Mouse (Mus musculus) B cell, adult 2 months (primary cell): ENCODE measurements around the gene Prkar1b.

ENCODE experiments used
- DNase-seq, 2 experiments: peaks; one replicate each; pipeline ENCODE4 v3.0.0; 2022

The Prkar1b gene

DNA sequence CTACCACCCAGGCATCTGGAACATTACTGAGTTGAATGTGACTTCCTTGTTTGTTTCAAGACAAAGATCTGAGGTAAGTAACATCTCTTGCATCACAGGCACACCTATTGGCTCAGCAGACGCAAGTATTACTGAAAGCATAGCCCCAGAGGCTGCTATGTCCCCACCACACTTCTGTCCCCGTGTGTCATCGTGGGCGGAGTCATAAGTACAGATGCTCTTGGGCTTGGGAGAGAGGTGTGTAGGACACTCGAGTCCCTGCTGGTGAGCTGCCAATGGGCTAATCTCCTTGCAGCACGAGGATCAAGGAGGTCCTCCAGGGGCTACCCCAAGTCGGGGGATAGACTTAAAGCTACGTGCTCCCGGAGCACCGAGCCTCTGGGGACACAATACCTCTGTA, 96.6 kb downstream of the Prkar1b start:
- DNase-seq = no peak

DNA sequence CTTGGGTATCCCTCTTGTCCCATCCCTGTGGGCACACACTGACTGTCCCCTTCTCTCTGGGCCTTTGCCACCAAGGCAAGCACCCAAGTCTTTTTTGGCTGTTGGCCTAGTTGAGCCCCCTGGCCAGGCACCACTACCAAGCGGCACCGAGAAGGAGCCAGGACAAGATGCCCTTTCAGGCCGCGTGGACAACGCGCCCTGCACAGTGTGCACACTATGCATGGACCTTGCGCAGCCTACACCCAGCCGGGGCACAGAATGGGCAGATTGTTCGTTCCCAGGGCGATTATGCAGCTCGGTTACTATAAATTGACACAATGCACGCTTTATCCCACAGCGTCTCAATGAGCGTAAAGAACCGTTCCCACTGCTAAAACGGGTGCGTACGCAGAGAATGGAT, 98.5 kb downstream of the Prkar1b start:
- DNase-seq = no peak

DNA sequence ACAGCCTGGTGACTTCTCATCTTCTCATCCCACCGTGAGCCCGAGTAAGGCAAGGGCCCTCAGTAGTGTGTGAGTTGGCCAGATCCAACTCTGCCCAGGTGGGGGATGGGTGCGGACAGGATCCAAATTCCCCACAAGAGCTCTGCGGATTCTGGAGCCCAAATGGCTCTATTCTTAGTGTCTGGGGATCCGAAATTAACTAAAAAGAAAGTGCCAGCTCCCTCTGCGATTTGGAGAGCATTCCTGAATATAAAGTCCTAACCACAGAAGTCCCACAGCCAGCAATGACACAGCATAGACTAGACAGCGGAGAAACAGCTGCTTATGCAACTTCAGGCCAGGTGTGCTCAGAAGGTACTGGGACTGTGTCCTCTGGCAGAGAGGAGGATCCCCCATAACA, 100.4 kb downstream of the Prkar1b start:
- no peak for DNase-seq

- DNase-seq = no peak
These were observed 102.6 kb downstream of the Prkar1b start for GRCm38 (mm10) chr5:139047171-139047570.

DNA sequence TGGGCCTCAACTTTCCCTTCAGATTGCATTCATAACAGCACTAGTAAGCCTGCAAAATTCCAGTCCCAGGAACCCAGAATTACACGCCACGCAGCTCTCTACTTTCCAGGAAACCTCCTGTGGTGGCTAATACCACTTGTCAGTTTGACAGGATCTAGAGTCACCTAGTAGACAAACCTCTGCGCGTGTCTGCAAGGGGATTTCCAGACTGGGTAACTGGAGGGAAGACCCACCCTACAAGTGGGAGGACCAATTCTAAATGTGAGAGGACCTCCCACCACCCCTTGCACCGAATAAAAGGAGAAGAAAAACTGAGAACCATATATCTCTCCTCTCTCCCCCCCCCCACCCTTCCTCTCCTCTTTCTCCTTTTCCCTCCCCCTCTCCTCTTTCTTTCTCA, 103.2 kb downstream of the Prkar1b start:
- no peak for DNase-seq

DNA sequence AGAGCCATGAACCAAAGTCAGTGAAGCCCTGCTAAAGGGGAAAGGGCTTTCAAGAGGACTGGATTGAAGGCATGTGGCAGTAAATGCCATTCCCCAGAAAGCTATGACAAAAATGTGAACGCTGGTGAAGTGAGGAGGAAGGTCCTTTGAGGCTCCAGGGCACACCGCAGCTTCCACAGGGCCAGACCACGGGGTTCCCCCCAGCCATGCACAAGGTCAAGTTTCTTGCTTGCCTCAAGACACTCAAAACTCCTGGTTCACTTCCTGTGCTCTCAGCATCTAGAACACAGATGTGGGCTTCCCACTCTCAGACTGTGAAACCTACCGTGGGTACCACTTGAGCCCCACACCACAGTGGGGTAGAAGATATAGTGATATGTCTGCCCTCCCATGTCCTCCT, 106.3 kb downstream of the Prkar1b start:
- no peak for DNase-seq

- DNase-seq = no peak
These were observed 107.5 kb downstream of the Prkar1b start for GRCm38 (mm10) chr5:139042299-139042698.

GRCm38 (mm10) chr5:139035171-139035570, 114.6 kb downstream of the Prkar1b start:
- DNase-seq = no peak

- no peak for DNase-seq
These were observed 115.1 kb downstream of the Prkar1b start for GRCm38 (mm10) chr5:139034746-139035145.

DNA sequence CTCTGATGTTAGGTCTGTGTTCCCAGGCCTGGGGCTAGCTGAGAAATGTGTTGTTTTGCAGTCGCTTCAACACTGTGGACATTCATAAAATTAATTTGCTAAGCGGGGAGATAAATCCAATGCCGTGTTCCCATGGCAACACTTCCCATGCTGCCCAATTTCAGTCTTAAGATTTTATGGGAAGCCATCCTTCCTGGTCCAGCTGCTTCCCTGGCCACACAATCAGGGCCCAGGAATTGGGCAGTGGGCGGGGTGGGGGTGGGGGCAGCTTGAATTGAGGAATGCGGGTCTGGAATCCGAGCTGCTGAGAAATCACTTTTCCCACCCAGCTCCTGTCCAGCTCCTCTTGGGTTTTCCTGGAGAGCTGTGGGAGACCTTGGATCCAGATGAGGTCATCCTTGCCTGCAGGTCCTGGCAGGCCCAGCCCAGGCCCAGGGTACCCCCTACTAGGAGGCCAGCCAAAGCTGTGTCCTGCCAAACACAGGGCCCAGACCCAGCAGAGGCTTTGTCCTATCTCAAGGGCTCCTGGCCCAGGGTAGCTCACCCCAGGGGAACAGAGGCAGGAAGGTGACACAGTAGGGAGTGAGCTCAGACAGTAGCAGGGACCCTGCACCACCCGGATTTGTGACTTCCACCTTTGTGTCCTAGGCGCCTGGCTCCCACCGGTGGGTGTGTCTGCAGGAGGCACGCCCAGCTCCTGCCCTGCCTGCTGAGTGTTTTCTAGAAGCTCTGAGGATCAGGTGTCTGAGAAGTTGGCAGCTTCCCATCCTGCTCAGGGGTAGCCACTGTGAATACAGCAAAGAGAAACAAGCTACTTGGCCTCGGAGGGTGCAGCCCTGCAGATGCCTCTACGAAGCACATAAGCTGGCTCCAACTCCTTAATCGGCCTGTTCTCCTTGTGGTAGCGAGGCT, 116.1 kb downstream of the Prkar1b start:
- no peak for DNase-seq

- DNase-seq = no peak
These were observed 122.2 kb downstream of the Prkar1b start for GRCm38 (mm10) chr5:139027603-139028002.

DNA sequence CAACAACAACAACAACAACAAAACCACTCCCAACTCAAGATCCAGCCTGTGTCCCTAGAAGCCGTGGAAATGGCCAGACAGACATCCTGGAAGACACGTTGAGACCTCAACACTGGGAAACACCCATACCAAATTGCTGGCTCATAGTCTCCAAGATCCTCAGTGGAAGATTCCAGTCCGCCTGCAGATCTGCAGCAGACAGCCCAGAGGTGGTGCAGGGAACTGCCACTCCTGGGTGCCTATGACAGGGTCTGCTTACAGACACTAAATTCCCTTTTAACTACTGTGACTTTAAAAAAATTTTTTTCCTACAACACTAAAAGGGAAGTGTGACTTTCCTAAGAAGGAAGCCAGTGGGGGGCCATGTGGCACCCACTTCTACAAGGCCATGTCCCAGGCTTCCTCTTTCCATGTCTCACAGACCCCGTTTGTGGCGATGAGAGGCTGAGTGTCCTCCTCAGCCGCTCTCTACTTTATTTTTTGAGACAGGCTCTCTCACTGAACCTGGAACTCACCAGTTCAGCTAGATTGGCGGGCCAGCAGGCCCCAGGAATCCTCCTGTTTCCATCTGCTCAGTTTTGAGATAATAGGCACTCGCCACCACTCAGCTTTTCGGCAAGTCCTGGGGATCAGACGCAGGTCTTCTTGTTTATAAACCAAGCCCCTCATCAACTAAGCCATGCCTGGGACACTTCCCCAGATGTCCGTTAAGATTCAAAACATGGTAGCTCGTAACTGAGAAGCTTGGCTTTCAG, 125.3 kb downstream of the Prkar1b start:
- DNase-seq = no peak

DNA sequence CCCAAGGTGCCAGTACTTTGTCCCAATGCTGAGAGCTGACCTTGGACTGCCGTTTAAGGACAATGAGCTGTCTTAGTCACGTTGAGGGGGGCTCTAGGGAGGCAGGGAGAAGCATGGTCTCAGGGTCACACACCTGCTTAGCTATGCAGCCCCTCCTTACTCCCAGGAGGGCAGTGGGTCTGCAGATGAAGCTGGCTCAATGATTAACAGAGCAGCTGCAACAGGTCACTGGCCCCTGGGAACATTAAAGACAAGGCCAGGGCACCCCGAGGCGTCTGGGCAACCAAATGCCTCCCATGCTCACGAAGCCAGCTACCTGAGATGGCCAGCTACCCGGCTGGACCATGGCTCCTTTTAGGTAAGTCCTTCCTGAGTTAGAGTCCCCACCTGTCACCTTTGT, 129.2 kb downstream of the Prkar1b start:
- no peak for DNase-seq

DNA sequence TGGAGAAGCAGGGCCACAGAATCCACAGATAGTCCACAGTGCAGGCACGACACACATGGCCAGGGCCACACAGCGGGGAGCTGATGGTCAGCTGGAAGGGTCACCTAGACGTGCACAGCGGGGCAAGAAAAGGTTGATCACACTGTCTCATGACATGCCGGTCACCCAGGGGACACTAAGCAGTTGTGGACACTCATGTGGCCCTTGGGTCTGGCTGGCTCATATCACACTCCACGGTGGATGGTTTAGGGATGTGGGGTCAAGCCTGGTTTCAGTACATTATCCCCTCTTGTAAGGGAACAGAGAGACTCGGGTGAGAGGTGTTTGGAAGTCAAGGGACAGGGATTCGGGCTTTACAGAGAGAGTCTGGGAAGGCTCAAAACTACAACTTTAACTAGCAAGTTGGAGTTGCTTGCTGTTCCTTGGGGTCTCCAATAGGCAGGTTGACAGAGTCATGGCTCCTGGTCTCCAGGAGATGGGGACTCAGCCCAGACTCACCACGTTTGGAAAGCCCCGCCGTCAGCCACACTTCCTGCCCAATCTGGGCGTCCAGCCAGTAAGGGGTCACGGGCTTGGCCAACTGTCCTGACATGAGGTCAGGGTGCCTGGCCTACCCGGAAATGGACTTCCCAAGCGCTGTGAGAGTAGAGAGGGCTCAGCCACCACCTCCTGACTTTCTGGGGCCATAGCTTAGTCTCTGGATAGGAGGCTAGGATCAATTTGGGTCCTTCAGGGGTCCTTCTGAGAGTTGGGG, 132.3 kb downstream of the Prkar1b start:
- no peak for DNase-seq

GRCm38 (mm10) chr5:139015097-139015496, 134.7 kb downstream of the Prkar1b start:
- no peak for DNase-seq

DNA sequence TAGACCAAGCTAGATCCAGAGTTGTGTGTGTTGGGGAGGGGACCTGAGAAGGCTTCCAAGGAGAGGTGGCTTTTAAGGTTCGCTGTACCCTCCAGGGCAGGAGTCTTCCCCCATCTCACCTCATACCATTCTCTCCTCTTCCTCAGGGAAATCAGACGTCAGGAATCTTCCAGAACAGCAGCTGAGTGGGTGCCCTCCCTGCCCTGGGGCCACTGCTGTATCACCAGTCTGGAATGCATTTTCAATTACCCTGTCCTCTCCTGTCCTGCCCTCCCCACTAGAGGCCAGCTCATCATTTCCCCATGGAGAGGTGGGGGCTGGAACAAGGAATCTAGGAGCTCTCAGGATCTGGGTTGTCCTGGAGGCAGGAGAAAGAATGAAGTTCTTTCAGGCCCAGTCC, 139.2 kb downstream of the Prkar1b start:
- no peak for DNase-seq

DNA sequence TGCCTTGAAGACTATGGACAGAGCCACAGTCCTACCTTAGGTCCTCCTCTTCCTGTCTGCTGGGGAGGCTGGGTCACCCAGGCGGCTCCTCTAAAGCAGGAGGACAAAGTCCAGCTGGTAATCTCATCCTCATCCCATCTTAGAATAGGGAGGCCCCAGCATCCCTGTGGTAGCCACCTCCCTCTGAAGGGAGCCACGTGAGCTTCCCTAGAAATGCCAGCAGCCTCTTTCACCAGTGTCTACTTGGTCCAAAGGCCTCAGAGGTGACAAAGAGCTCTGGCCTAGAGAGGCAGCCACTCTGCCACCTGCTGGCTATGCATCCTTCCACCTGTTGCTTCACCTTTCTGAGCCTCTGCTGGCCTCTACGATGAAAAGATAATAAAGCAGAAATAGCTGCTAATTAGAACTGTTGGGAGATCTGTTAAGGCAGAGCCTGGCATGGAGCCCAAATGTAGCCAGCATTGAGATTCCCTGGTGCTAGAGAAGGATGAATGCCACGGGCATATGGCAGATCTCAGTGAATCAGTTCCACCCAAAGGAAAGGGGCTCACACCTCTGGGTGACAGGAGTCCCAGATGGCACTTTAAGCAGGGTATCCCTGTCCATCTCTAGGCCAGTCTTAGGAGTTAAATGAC, 142.5 kb downstream of the Prkar1b start:
- no peak for DNase-seq

DNA sequence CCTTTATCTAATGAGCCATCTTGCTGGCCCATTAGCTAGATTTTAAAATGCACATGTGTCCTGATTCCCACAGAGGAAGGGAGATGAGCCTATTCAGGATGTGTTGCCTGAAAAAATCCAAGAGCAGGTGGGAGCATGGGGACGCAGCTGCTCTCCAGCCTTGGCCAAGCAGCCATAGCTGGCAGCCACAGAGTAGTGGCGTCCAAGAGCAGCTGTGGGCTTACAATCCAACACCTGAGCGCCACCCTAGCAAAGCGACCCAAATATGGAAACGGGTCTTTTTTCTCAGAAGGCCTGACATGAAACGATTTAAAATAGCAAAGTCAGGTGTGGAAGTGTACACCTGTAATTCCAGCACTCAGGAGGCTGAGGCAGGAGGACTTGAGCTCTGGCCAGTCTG, 145.2 kb downstream of the Prkar1b start:
- no peak for DNase-seq

DNA sequence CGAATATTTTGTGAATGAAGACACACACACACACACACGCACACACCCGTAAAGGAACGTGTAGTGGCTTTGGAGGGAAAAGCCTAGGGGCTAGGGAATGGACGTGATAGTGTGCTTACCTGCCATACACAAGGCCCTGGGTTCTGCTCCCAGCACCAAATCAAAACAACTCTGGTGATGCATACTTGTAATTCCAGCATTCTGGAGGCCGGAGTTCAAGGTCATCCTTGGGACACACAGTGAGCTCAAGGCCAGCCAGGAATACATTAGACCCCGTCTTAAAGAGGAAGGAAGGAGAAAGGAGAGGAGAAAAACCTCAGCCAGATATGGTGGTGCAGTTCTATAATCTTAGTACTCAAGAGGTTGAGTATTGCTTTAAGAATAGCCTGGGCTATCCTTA, 150.1 kb downstream of the Prkar1b start:
- no peak for DNase-seq

DNA sequence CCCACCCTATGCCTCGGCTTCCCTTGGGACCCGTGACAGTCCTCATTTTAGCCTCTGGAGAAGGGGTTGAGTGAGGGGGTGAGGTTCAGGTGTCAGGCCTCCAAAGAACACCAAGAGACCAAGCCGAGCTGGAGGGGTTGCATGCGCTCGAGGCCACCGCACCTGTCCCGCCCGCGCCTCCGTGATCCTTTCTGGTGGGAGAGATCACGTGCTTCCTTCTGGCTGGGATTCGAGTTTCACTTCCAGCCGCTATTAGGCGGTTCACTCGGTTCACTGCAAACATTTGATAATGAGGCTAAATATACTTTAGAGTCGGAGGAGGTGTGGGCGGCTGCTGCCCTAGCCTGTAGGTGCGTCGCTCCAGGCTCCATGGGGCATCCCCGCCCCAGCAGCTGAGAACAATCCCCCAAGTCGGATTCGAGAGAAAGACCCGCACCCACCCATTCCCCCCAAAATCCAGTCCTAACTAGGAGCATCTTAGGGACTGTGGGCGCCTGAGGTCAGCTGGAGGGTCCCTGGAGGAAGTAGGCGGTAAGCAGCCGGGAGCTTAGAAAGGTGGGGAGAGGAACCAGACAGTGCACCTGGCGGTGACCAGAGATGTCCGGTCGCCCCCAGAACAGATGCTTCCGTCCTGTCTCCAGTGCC, 151.7 kb downstream of the Prkar1b start:
- DNase-seq = peak in 1 of 2 experiments; percentile 9

DNA sequence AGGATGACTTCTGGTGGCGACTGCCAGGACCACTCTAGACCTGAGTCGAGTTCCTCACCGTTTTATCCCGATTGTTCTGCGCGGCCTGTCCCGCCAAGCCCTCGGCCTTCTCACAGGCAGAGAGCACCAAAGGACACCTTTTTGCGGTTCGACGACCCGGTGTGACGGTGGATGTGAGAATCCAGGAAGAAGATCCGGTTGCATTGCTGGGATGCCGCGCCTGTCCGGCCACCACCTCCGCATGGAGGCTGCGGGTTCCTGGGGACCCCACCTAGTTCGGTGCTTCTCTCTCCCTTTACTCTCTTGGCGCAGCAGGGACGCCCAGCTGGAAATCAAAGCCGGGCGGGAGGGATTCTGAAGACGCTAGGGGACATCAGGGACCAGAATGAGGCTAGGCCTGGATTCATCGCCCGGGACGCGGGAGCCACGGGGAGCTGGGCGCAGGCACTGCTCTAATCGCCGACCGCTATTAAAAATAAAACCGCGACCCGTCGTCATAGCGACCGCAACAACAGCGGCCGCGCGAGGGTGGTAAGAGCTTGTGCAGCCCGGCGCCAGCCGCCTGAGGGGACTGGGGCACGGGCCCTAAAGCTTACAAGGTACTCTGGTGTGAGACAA, 152.5 kb downstream of the Prkar1b start, which contains the start of gene Pdgfa:
Pdgfa (minus strand) TSS at position 200 of the 618 bp plus-strand sequence.
- peak in 1 of 2 experiments; percentile 21 for DNase-seq
